Comparison of ENCODE assay signal across 8 mouse cellular contexts in the genomic region with DNA sequence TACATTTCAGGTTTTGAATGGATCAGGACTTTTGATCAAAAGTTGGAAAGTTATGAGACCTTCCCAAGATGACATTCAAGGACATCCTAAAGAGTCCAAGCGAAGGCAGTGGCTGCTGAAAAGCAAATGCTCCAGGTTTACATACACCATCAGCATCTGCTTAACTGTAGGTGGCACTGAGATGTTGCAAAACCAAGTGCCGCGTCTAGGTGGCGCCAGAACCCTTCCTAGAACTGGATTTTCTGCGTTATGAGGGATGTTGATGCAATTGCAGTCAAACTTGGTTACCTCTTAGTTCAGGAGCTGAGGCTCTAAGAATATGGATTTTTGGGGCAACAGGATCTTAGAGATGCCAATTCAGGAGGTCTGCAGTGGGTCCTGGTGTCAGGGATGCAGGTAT. TPM values are rescaled to one million over a fixed set of nuclear protein-coding genes. Genes with fewer than 3 reads are reported as not detected.
DNase-seq lines count a peak whose midpoint lies in the region; ATAC-seq lines count a peak whose summit lies in the region.

No protein-coding gene starts in this region.

- DNase-seq in MEL-GATA-1-ER (ENCODE audit: extremely low read depth, low read depth), result peak; percentile 52
- DNase-seq in c-Kit-positive CD71-positive TER-119-negative erythroid progenitor cells, embryonic 14.5 days (ENCODE audit: low read depth), result peak; percentile 48
- peak; percentile 91 for DNase-seq in forebrain, embryonic 14.5 days (ENCODE audit: low spot score)
- peak; percentile 83 for DNase-seq in hindbrain, embryonic 10.5 days (ENCODE audit: low spot score)
- peak; percentile 89 to 90 for DNase-seq in layer of hippocampus, postnatal 14 days (ENCODE audit: low spot score in 2 of 2)
- DNase-seq in mesoderm, embryonic 11.5 days (ENCODE audit: low read depth, low spot score), result peak; percentile 85
- peak; percentile 84 for DNase-seq in right cerebral cortex, postnatal 25 days
- peak; percentile 48 to 82 for DNase-seq in urinary bladder, postnatal 4 days (ENCODE audit: low spot score in 2 of 2)

- ATAC-seq in forebrain, embryonic 14.5 days, result peak; percentile 75

- H3K4me1 ChIP-seq in forebrain, embryonic 14.5 days (ENCODE audit: control insufficient read depth, insufficient read depth, low read length), result no peaks in the 10 kb centered on the region
- no peaks in the 10 kb centered on the region for H3K4me1 ChIP-seq in hindbrain, embryonic 10.5 days (replicated peaks)

- H3K9ac ChIP-seq in forebrain, embryonic 14.5 days (ENCODE audit: low read length), result no peak overlapping the region

- H3K9me3 ChIP-seq in forebrain, embryonic 14.5 days (replicated peaks; ENCODE audit: control insufficient read depth, low read length), result no peaks in the 10 kb centered on the region
- no peaks in the 10 kb centered on the region for H3K9me3 ChIP-seq in hindbrain, embryonic 10.5 days

- no peak overlapping the region for H3K4me3 ChIP-seq in forebrain, embryonic 14.5 days (ENCODE audit: low read depth, low read length)
- H3K4me3 ChIP-seq in hindbrain, embryonic 10.5 days, result no peak overlapping the region

- no peak overlapping the region for H3K4me2 ChIP-seq in forebrain, embryonic 14.5 days (ENCODE audit: low read length)

- H3K27ac ChIP-seq in forebrain, embryonic 14.5 days (ENCODE audit: low read depth, low read length), result no peak overlapping the region
- no peak overlapping the region for H3K27ac ChIP-seq in hindbrain, embryonic 10.5 days

- no peaks in the 10 kb centered on the region for H3K36me3 ChIP-seq in forebrain, embryonic 14.5 days (ENCODE audit: control insufficient read depth, insufficient read depth, low read length)
- no peaks in the 10 kb centered on the region for H3K36me3 ChIP-seq in hindbrain, embryonic 10.5 days

- 10% methylated on average over 5 of the region's 5 CpGs for WGBS in forebrain, embryonic 14.5 days
- WGBS in hindbrain, embryonic 10.5 days, result 13% methylated on average over 5 of the region's 5 CpGs

- H3K27me3 ChIP-seq in forebrain, embryonic 14.5 days (replicated peaks; ENCODE audit: control insufficient read depth, insufficient read depth, low read length), result no peaks in the 10 kb centered on the region
- H3K27me3 ChIP-seq in hindbrain, embryonic 10.5 days (ENCODE audit: insufficient read depth, poor library complexity, severe bottlenecking), result 0 out of 2 replicates have a peak, but pooled peaks cover 2% of the 10 kb centered on the region

RNA-seq across cellular contexts. Expression of a gene that starts 58.0 kb away (rescaled TPM):
- polyA plus RNA-seq in forebrain, embryonic 14.5 days (2014; fragmentation: Nextera tagmentation; extraction: Ambion mirVana), result 26.2 and 26.3 TPM in 2 replicates
- 21.6 and 23.1 TPM in 2 replicates for polyA plus RNA-seq in hindbrain, embryonic 10.5 days (2016; fragmentation: Nextera tagmentation; extraction: Ambion mirVana)
- total RNA-seq in layer of hippocampus, postnatal 14 days (2021), result 10 to 100 TPM; 41.2 to 41.9 TPM
